Mouse (Mus musculus) heart, embryonic 15.5 days (tissue): Measurements from ENCODE around the gene Arl4c. TPM values are rescaled to one million over a fixed set of nuclear protein-coding genes. Genes with fewer than 3 reads are reported as not detected.

ENCODE experiments used
- ATAC-seq: fragments of 200-750 bp; cut with Nextera tagmentation; replicated peaks from 2 replicates; pipeline ENCODE4 v1.8.0; 2017; ENCODE audit warnings: low read depth, moderate TSS enrichment; ENCODE audit not compliant: insufficient number of reproducible peaks, insufficient read depth, low FRiP score
- H3K27ac ChIP-seq: fragments of 300-500 bp; sonication (generic); 2 replicates; pipeline ENCODE4 v1.5.1; 2015; ENCODE audit warnings: mild to moderate bottlenecking, inconsistent platforms
- H3K27me3 ChIP-seq: fragments of 300-500 bp; sonication (generic); 2 replicates; pipeline ENCODE4 v1.6.1; 2015; ENCODE audit warnings: inconsistent platforms
- H3K36me3 ChIP-seq: fragments of 300-500 bp; sonication (generic); 2 replicates; pipeline ENCODE4 v1.6.1; 2015; ENCODE audit warnings: mild to moderate bottlenecking, inconsistent platforms
- H3K4me1 ChIP-seq: fragments of 300-500 bp; sonication (generic); replicated peaks from 2 replicates; pipeline ENCODE4 v1.6.1; 2015; ENCODE audit warnings: inconsistent platforms
- H3K4me2 ChIP-seq: fragments of 300-500 bp; sonication (generic); 2 replicates; pipeline ENCODE4 v1.6.1; 2015; ENCODE audit warnings: inconsistent platforms, mild to moderate bottlenecking, moderate library complexity
- H3K4me3 ChIP-seq: fragments of 300-500 bp; sonication (generic); 2 replicates; pipeline ENCODE4 v1.5.1; 2015; ENCODE audit warnings: mild to moderate bottlenecking, inconsistent platforms
- H3K9ac ChIP-seq: fragments of 300-500 bp; sonication (generic); 2 replicates; pipeline ENCODE4 v1.6.1; 2015; ENCODE audit warnings: mild to moderate bottlenecking, inconsistent platforms
- H3K9me3 ChIP-seq: fragments of 300-500 bp; sonication (generic); replicated peaks from 2 replicates; pipeline ENCODE4 v1.6.1; 2016; ENCODE audit warnings: inconsistent platforms
- WGBS: fragments of 180-500 bp; shearing (Covaris S2); methylation state at CpG from one replicate; pipeline ENCODE4 v1.1.7; 2015; ENCODE audit warnings: mixed read lengths; 5-methylcytosine and 5-hydroxymethylcytosine counted together
- polyA plus RNA-seq: library from polyadenylated mRNA; unstranded; fragments of >200 nt; fragmentation: Nextera tagmentation; extraction: Ambion mirVana; gene quantifications from 2 replicates; pipeline ENCODE4 v1.2.1, GENCODE M21; 2015

Arl4c gene
- polyA plus RNA-seq, 1 experiment from 2014 or later = 7.0 TPM

- Histone ChIP-seq H3K4me3 (no peak overlapping the region), H3K9me3 (no peaks in the 10 kb centered on the region), H3K4me1 (peaks cover 21% of the 10 kb centered on the region), H3K27ac (peak overlapping the region; percentile 13; the same call in 1 of the 2 replicates), H3K27me3 (no peaks in the 10 kb centered on the region), H3K9ac (no peak overlapping the region), H3K36me3 (no peaks in the 10 kb centered on the region), H3K4me2 (no peak overlapping the region)
- no peak for ATAC-seq
- 69% methylated on average over 9 of the region's 9 CpGs for WGBS
Measured at GRCm38 (mm10) chr1:88654521-88655472, 47.2 kb downstream of the Arl4c start.

GRCm38 (mm10) chr1:88653614-88654520 lies 48.2 kb downstream of the Arl4c start:
- Histone ChIP-seq H3K9ac (no peak overlapping the region), H3K4me1 (peaks cover 21% of the 10 kb centered on the region), H3K4me2 (no peak overlapping the region), H3K27ac (no peak overlapping the region), H3K27me3 (no peaks in the 10 kb centered on the region), H3K36me3 (no peaks in the 10 kb centered on the region), H3K9me3 (no peaks in the 10 kb centered on the region), H3K4me3 (no peak overlapping the region)
- no peak for ATAC-seq
- 83% methylated on average over 7 of the region's 7 CpGs for WGBS

- 84% methylated on average over 8 of the region's 8 CpGs for WGBS
Measured at GRCm38 (mm10) chr1:88652682-88653081, 49.3 kb downstream of the Arl4c start.

GRCm38 (mm10) chr1:88651668-88652067 lies 50.4 kb downstream of the Arl4c start:
- no peaks in the 10 kb centered on the region for H3K27me3 ChIP-seq
- no peak for ATAC-seq
- WGBS = 70% methylated on average over 9 of the region's 9 CpGs
- H3K27ac ChIP-seq = no peak overlapping the region
- H3K4me1 ChIP-seq = peaks cover 8% of the 10 kb centered on the region; the same call in 1 of the 2 replicates
- H3K4me3 ChIP-seq = no peak overlapping the region
- H3K36me3 ChIP-seq = no peaks in the 10 kb centered on the region
- no peak overlapping the region for H3K4me2 ChIP-seq
- no peaks in the 10 kb centered on the region for H3K9me3 ChIP-seq
- H3K9ac ChIP-seq = no peak overlapping the region

More at GRCm38 (mm10) chr1:88652682-88653081, 49.3 kb downstream of the Arl4c start:
- Histone ChIP-seq H3K27me3 (no peaks in the 10 kb centered on the region), H3K27ac (no peak overlapping the region), H3K36me3 (no peaks in the 10 kb centered on the region), H3K9me3 (no peaks in the 10 kb centered on the region), H3K4me1 (peaks cover 9% of the 10 kb centered on the region), H3K4me3 (no peak overlapping the region), H3K9ac (no peak overlapping the region), H3K4me2 (no peak overlapping the region)
- ATAC-seq = no peak

GRCm38 (mm10) chr1:88648742-88649141 lies 53.3 kb downstream of the Arl4c start:
- no peak for ATAC-seq
- Histone ChIP-seq H3K9me3 (no peaks in the 10 kb centered on the region), H3K27me3 (no peaks in the 10 kb centered on the region), H3K27ac (no peak overlapping the region), H3K4me1 (no peaks in the 10 kb centered on the region), H3K9ac (no peak overlapping the region), H3K4me3 (no peak overlapping the region), H3K36me3 (no peaks in the 10 kb centered on the region), H3K4me2 (no peak overlapping the region)
- WGBS = 81% methylated on average over 4 of the region's 4 CpGs

- ATAC-seq = no peak
- 54% methylated on average over 3 of the region's 3 CpGs for WGBS
Measured at GRCm38 (mm10) chr1:88645599-88646119, 56.4 kb downstream of the Arl4c start.

GRCm38 (mm10) chr1:88644417-88644816 lies 57.6 kb downstream of the Arl4c start:
- H3K9ac ChIP-seq = no peak overlapping the region
- WGBS = 80% methylated on average over 5 of the region's 5 CpGs
- no peak overlapping the region for H3K4me3 ChIP-seq
- peaks cover 10% of the 10 kb centered on the region for H3K4me1 ChIP-seq
- H3K4me2 ChIP-seq = no peak overlapping the region
- no peak for ATAC-seq
- no peaks in the 10 kb centered on the region for H3K36me3 ChIP-seq
- H3K27me3 ChIP-seq = no peaks in the 10 kb centered on the region
- no peak overlapping the region for H3K27ac ChIP-seq
- no peaks in the 10 kb centered on the region for H3K9me3 ChIP-seq

More at GRCm38 (mm10) chr1:88645599-88646119, 56.4 kb downstream of the Arl4c start:
- Histone ChIP-seq H3K36me3 (no peaks in the 10 kb centered on the region), H3K27ac (no peak overlapping the region), H3K4me3 (no peak overlapping the region), H3K27me3 (no peaks in the 10 kb centered on the region), H3K9me3 (no peaks in the 10 kb centered on the region), H3K4me2 (no peak overlapping the region), H3K4me1 (no peaks in the 10 kb centered on the region), H3K9ac (no peak overlapping the region)

- H3K4me2 ChIP-seq = no peak overlapping the region
- H3K36me3 ChIP-seq = no peaks in the 10 kb centered on the region
- H3K27ac ChIP-seq = no peak overlapping the region
- 70% methylated on average over 5 of the region's 5 CpGs for WGBS
- no peak for ATAC-seq
- no peaks in the 10 kb centered on the region for H3K27me3 ChIP-seq
- no peaks in the 10 kb centered on the region for H3K9me3 ChIP-seq
- no peak overlapping the region for H3K9ac ChIP-seq
- no peak overlapping the region for H3K4me3 ChIP-seq
- peaks cover 15% of the 10 kb centered on the region for H3K4me1 ChIP-seq
Measured at GRCm38 (mm10) chr1:88643181-88643823, 58.7 kb downstream of the Arl4c start.

- no peak overlapping the region for H3K27ac ChIP-seq
- ATAC-seq = no peak
- 67% methylated on average over 4 of the region's 4 CpGs for WGBS
Measured at GRCm38 (mm10) chr1:88642735-88643134, 59.3 kb downstream of the Arl4c start.

GRCm38 (mm10) chr1:88641678-88642215 lies 60.3 kb downstream of the Arl4c start:
- Histone ChIP-seq H3K27ac (no peak overlapping the region), H3K4me1 (peaks cover 15% of the 10 kb centered on the region), H3K4me2 (no peak overlapping the region), H3K36me3 (no peaks in the 10 kb centered on the region), H3K4me3 (no peak overlapping the region), H3K27me3 (no peaks in the 10 kb centered on the region), H3K9ac (no peak overlapping the region), H3K9me3 (no peaks in the 10 kb centered on the region)
- no peak for ATAC-seq
- 74% methylated on average over 2 of the region's 2 CpGs for WGBS

More at GRCm38 (mm10) chr1:88642735-88643134, 59.3 kb downstream of the Arl4c start:
- H3K9me3 ChIP-seq = no peaks in the 10 kb centered on the region
- H3K36me3 ChIP-seq = no peaks in the 10 kb centered on the region
- H3K4me1 ChIP-seq = peaks cover 15% of the 10 kb centered on the region
- H3K27me3 ChIP-seq = no peaks in the 10 kb centered on the region
- no peak overlapping the region for H3K4me2 ChIP-seq
- no peak overlapping the region for H3K9ac ChIP-seq
- no peak overlapping the region for H3K4me3 ChIP-seq
